Mouse (Mus musculus): ENCODE data around the gene Gpatch11. TPM values are rescaled to one million over a fixed set of nuclear protein-coding genes. Genes with fewer than 3 reads are reported as not detected.

The Gpatch11 gene
- polyA plus RNA-seq (2021; fragmentation: Nextera tagmentation): 46.9 and 54.1 TPM in 2 replicates
- long read RNA-seq, experiment 1, full-length matches to known transcripts: 71 of 110 reads
- long read RNA-seq, experiment 1, partial matches to known transcripts: 6 of 110 reads
- long read RNA-seq, experiment 1, other reads (novel, unspliced or antisense): 33 of 110 reads
- long read RNA-seq, experiment 2, full-length matches to known transcripts: 14 of 42 reads
- long read RNA-seq, experiment 2, partial matches to known transcripts: 25 of 42 reads
- long read RNA-seq, experiment 2, other reads (novel, unspliced or antisense): 3 of 42 reads

DNA sequence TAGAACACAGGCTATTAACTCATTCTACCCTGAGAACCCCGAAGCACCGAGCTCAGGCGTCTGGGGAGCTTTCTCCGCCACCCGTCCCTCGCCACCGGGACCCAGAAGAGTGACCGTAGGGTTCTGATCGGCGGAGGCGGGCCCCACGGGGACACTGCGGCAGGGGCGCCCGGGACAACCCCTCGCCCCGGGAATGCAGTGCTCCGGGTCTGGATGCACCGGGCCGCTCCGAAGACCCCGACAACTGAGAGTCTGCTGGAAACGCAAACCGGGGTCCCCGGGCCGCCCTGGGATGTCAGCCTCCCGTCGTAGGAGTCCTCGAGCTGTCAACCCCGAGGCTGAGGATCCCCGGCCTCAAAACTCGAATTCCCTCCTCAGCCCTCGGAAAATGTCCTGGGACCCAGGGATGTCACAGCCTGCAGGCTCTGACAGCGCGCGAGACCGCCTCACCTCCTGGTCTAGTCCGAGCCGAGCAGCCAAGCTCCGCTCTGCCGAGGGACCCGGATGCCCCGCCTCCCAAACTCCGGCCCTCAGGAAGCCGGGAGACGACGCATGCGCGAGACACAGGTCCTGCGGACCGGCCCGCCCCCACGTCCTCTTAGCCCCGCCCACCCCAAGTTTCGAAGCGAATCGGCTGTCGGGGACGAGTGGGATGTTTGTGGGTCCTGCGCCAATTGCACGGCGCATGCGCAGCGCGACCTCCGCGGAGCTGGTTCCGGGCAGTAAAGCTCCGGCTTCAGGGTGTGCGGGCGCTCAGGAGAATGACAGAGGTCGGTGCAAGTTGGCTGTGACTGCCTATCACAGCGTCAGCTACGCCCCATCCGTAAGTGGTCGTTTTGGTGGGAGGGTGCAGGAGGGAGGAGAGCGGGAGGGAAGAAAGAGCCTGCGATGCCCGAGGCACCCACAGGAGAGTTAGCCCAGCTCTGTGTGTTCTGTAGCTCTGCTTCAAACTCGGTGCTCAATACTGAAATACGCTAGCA, at the start of gene Gpatch11, which contains the start of gene Heatr5b:
TSS of gene Gpatch11 (plus strand) at position 712 of the 980 bp plus-strand sequence.
TSS of gene Heatr5b (minus strand) at position 509 of the 980 bp plus-strand sequence.

DNA sequence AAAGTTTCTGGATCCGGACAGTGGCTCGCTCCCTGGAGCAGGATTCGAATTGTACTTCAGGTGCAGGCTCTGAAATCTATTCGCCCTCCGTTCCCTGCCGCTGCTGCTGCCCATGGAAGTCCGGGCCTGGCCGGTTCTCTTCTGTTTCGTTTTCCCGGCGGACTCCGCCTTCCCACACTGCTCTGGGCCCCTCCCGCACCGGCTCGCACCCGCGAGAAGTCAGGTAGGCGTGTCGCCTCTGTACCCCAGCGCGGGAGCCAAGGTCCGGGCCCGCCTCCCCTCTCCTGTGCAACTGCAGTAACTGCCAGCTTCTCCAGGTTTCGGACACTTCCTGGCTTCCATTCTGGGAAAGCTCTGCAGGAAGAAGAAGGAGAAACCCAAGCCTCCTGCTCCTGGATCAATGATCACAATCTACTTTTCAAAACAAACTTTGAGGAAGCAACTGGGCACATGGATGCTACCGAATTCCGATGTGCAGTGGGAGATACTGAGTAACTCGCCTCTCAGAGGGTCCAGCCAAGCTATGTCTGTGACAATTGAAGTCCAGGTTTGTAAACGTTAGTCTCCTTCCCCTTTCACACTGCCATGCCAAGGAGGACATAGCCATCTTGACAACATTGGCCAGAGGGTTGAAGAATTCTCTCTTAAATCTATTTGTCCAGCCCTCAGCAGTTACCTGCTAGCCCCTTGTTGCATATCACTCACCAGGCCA, 47.2 kb downstream of the Gpatch11 start, which contains the start of gene Eif2ak2:
TSS of gene Eif2ak2 (minus strand) at position 173 of the 712 bp plus-strand sequence.

Other genes with a start within 250 kb of the Gpatch11 start
- 8.0 and 10.5 TPM in 2 replicates for gene Strn, start 98.4 kb upstream of the Gpatch11 start, polyA plus RNA-seq (2021; fragmentation: Nextera tagmentation)
- gene Heatr5b, start 203 bp upstream of the Gpatch11 start, polyA plus RNA-seq (2021; fragmentation: Nextera tagmentation): 7.6 and 7.9 TPM in 2 replicates
- 2.4 and 3.2 TPM in 2 replicates for gene Eif2ak2, start 47.0 kb downstream of the Gpatch11 start, polyA plus RNA-seq (2021; fragmentation: Nextera tagmentation)
- gene Sult6b1, start 71.4 kb downstream of the Gpatch11 start, polyA plus RNA-seq (2021; fragmentation: Nextera tagmentation): not detected in 2 replicates
- 178 and 180 TPM in 2 replicates for gene Cebpzos, start 80.9 kb downstream of the Gpatch11 start, polyA plus RNA-seq (2021; fragmentation: Nextera tagmentation)
- 32.6 and 36.2 TPM in 2 replicates for gene Cebpz, start 101.5 kb downstream of the Gpatch11 start, polyA plus RNA-seq (2021; fragmentation: Nextera tagmentation)
- gene Ndufaf7, start 101.6 kb downstream of the Gpatch11 start, polyA plus RNA-seq (2021; fragmentation: Nextera tagmentation): 82.2 and 87.4 TPM in 2 replicates
- 2.8 and 3.3 TPM in 2 replicates for gene Prkd3, start 185.2 kb downstream of the Gpatch11 start, polyA plus RNA-seq (2021; fragmentation: Nextera tagmentation)
- 12.4 and 16.2 TPM in 2 replicates for gene Qpct, start 216.3 kb downstream of the Gpatch11 start, polyA plus RNA-seq (2021; fragmentation: Nextera tagmentation)

Measured in left cerebral cortex, adult 6 months (tissue).